Mouse (Mus musculus) cerebellum, postnatal 4 days (tissue): ENCODE results near the gene Brap.
"Not testable (repeated sequence)": the region's sequence is repeated elsewhere in the genome, so short reads cannot be mapped to it uniquely, and the experiment has no call there.

Experiments used
- DNase-seq, 2 experiments: peaks; one replicate each; pipeline ENCODE4 v3.0.0; 2022; ENCODE audit warnings: low spot score in 2 of 2, mixed read lengths in 1 of 2

Brap gene

GRCm38 (mm10) chr5:121668411-121668810, 8.0 kb downstream of the Brap start:
- DNase-seq = no peak

GRCm38 (mm10) chr5:121670412-121670811, 10.0 kb downstream of the Brap start:
- no peak for DNase-seq

GRCm38 (mm10) chr5:121682250-121682649, 21.9 kb downstream of the Brap start:
- no peak for DNase-seq

- DNase-seq = no peak
Observed at GRCm38 (mm10) chr5:121685495-121685894, 25.1 kb downstream of the Brap start.

GRCm38 (mm10) chr5:121686113-121686898, 25.9 kb downstream of the Brap start:
- no peak for DNase-seq

- no peak for DNase-seq
Observed at GRCm38 (mm10) chr5:121690482-121691211, 30.3 kb downstream of the Brap start.

GRCm38 (mm10) chr5:121691436-121691835, 31.1 kb downstream of the Brap start:
- DNase-seq = not testable (repeated sequence)

- DNase-seq = no peak
Observed at GRCm38 (mm10) chr5:121692897-121693296, 32.5 kb downstream of the Brap start.

GRCm38 (mm10) chr5:121696761-121697160, 36.4 kb downstream of the Brap start:
- no peak for DNase-seq

- DNase-seq = no peak
Observed at GRCm38 (mm10) chr5:121699891-121700290, 39.5 kb downstream of the Brap start.

- no peak for DNase-seq
Observed at GRCm38 (mm10) chr5:121700496-121700895, 40.1 kb downstream of the Brap start.

GRCm38 (mm10) chr5:121701111-121701769, 40.9 kb downstream of the Brap start:
- DNase-seq = no peak

- DNase-seq = no peak
Observed at GRCm38 (mm10) chr5:121703341-121703740, 43.0 kb downstream of the Brap start.

GRCm38 (mm10) chr5:121704512-121705248, 44.3 kb downstream of the Brap start:
- no peak for DNase-seq

- no peak for DNase-seq
Observed at GRCm38 (mm10) chr5:121710402-121710801, 50.0 kb downstream of the Brap start.

- no peak for DNase-seq
Observed at GRCm38 (mm10) chr5:121710851-121711173, 50.4 kb downstream of the Brap start.

- DNase-seq = peak; percentile 58 to 81
Observed at GRCm38 (mm10) chr5:121711174-121711927, 51.0 kb downstream of the Brap start, which contains the start of gene Atxn2. TSS of gene Atxn2 (plus strand) at chr5:121711337.

GRCm38 (mm10) chr5:121711928-121712231, 51.5 kb downstream of the Brap start:
- no peak for DNase-seq

GRCm38 (mm10) chr5:121712232-121712933, 52.0 kb downstream of the Brap start:
- DNase-seq = peak; percentile 29 to 49

GRCm38 (mm10) chr5:121712934-121713538, 52.7 kb downstream of the Brap start:
- DNase-seq = peak in 1 of 2 experiments; percentile 34
